Mouse (Mus musculus): ENCODE measurements around the gene Tnfrsf14.

Tnfrsf14 gene

DNA sequence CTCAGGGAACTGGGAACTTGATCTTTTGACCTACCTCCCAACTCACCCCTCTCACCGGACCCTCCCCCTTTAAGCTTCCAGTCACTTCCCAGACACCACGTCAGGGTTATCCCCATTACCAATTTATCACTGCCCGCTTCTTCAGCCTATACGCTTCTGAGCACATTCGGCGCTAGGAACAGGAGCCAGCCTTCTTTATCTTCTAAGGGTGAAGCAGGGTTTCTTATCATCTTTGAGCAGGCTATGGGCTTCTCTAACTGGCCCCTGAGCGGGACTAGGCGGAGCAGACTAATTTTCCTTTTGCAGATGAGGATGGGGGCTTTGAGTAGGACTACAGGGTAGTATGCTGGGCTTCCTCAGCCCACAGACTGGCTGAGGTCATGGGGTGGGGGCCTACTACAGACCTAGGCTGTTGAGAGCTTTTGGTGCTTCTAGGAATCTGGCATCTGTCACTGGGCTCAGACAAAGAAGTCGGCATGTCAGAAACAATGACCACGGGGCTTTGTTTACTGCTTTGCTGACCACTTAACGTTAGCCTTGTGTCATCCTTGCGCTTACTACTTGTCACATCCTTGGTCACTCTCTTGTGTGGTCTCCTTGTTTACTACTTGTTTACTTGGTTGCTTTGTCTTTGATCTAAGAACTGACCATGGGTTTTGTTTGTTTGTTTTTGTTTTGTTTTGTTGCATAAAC, at the start of gene Tnfrsf14:
TSS of gene Tnfrsf14 (minus strand) at position 169 of the 693 bp plus-strand sequence.
- DNase-seq (ENCODE audit: low spot score in 2 of 2): no peak

DNA sequence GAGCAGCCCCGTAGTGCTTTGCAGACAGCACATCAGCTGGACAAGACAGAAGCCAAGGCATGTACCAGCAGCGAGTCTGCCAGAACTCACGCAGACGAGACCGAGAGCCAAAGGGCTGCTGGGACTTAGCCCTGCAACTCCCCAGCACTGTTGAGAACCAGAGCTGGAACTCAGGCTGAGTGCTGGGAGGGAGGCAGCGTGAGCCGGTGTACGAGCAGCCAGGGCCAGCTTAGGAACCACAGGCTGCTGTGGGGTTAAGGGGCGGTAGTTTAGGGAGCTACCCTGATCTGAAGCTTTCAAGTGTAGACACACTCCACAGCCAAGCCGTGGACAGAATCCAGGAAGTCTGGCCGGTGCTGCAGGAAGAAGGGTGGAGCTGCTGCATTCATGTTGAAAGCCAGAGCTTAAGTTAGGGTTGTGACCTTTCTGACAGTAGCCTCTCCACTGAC, 45.8 kb upstream of the Tnfrsf14 start:
- DNase-seq (ENCODE audit: low spot score in 2 of 2): no peak

GRCm38 (mm10) chr4:154972546-154972945, 44.2 kb upstream of the Tnfrsf14 start:
- DNase-seq (ENCODE audit: low spot score in 2 of 2): no peak

DNA sequence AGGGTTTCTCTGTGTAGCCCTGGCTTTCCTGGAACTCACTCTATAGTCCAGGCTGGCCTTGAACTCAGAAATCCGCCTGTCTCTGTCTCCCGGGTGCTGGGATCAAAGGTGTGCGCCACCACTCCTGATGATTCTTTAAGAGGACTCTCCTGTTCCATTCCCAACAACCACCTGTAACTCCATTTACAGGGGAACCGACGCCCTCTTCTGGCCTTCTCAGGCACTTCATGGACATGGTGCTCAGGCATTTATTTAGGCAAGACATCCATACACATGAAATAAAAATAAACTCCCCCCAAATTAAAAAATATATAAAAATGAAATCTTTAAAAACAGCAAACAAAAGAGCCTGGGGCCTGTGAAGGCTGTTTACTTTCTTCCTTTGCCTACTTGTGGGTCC, 38.8 kb upstream of the Tnfrsf14 start:
- peak in 1 of 2 experiments; percentile 71 for DNase-seq (ENCODE audit: low spot score in 2 of 2)

DNA sequence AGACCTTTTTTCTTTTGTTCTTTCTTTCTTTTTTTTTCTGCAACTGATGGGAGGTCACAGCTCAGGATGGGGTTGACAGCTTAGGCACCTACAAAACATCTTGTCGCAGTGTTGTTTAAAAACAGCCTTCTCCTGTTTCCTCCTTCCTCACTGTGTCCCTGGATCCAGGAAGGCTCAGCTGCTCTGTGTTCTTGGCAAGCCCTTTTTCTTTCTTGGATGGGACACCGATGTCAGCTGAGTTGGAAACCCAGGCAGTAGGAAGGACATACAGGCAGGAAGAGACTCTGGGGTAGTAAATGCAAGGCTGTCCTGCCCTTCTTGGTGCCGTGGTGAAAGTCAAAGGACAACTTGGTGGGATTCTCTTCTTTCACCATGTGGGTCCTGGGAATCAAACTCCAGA, 37.5 kb upstream of the Tnfrsf14 start:
- no peak for DNase-seq (ENCODE audit: low spot score in 2 of 2)

GRCm38 (mm10) chr4:154964581-154965235, 36.3 kb upstream of the Tnfrsf14 start:
- no peak for DNase-seq (ENCODE audit: low spot score in 2 of 2)

DNA sequence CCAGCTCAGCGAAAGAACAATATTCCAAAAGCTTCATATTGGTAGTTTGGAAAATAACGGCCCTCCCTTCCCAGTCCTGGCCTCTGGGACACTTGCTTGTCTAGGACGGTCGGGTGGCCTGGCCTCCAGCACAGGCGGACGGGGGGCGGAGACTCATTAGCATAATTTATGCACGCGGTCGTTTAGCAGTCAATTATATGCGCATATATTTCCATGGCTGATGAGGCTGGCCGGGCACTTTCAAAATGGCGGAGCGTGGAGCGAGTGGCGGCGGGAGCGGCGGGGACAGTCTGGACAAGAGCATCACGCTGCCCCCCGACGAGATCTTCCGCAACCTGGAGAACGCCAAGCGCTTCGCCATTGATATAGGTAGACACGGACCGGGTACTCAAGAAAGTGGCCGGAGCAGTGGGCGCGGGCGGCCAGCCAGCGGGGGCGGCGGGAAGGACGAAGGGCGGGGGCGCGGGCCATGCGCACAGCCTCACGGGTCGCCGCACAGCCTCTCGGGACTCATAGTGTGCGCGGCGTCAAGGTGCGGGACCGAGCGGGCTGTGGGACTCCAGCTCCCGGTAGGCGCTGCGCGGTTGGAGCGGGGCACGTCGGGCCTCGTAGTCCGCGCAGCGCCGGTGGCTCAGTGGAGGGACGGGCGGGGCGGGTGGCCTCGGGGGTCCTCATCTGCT, 35.7 kb upstream of the Tnfrsf14 start, which contains the start of gene Pank4:
TSS of gene Pank4 (plus strand) at position 223 of the 680 bp plus-strand sequence.
- peak; percentile 71 to 87 for DNase-seq (ENCODE audit: low spot score in 2 of 2)

DNA sequence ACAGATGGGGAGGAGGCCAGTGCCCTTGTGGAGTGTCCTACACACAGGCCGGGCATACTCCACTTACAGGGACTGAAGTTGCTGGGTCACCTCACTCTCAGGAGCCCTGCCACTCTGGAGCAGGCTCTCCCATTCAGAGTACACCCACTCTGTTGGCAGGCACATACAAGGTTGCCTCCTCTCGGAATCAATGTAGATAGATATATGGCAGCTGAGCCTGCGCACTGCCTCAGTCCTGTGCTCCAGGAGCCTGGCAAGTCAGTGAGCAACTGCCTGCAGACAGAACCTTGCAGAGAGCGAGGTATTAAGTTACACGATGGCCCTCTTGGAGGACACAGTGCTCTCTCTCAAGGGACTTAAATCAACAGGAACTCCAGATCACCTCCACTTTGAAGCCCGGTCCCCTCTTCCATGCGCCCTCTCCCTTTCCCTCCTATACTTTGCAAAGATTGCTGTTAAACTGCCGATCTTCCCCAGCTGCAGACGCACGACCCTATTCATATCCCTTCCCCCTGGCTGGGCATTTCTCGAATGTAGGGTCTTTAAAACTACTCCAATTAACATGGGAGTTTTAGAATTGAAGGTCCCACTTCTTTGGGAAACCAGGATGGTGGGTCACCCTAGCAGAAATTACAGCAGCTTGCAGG, 35.0 kb upstream of the Tnfrsf14 start:
- DNase-seq (ENCODE audit: low spot score in 2 of 2): no peak

- DNase-seq (ENCODE audit: low spot score in 2 of 2): no peak
These were observed 34.3 kb upstream of the Tnfrsf14 start for GRCm38 (mm10) chr4:154962683-154963082.

GRCm38 (mm10) chr4:154961911-154962310, 33.5 kb upstream of the Tnfrsf14 start:
- DNase-seq (ENCODE audit: low spot score in 2 of 2): no peak

DNA sequence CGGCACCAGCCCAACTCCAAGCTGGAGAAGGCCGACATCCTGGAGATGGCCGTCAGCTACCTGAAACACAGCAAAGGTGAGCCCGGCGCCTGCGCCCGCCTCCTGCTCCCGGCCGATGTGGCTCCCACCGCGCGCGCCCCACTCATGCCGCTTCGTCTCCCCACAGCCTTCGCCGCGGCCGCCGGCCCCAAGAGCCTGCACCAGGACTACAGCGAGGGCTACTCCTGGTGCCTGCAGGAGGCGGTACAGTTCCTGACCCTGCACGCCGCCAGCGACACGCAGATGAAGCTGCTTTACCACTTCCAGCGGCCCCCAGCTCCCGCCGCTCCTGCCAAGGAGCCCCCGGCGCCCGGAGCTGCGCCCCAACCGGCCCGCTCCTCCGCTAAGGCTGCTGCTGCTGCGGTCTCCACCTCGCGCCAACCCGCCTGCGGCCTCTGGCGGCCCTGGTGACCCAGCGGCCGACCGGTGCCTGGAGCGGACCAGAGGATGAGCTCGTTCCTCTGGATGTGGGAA, 32.9 kb upstream of the Tnfrsf14 start:
- DNase-seq (ENCODE audit: low spot score in 2 of 2): peak in 1 of 2 experiments; percentile 42

- peak in 1 of 2 experiments; percentile 72 for DNase-seq (ENCODE audit: low spot score in 2 of 2)
These were observed 32.4 kb upstream of the Tnfrsf14 start, which contains the start of gene Hes5 for GRCm38 (mm10) chr4:154960690-154961225. Gene Hes5 (plus strand): TSS chr4:154960923.

- DNase-seq (ENCODE audit: low spot score in 2 of 2): no peak
These were observed 31.8 kb upstream of the Tnfrsf14 start for GRCm38 (mm10) chr4:154960021-154960689.

- no peak for DNase-seq (ENCODE audit: low spot score in 2 of 2)
These were observed 30.3 kb upstream of the Tnfrsf14 start for GRCm38 (mm10) chr4:154958621-154959020.

GRCm38 (mm10) chr4:154958171-154958570, 29.8 kb upstream of the Tnfrsf14 start:
- DNase-seq (ENCODE audit: low spot score in 2 of 2): peak in 1 of 2 experiments; percentile 79

DNA sequence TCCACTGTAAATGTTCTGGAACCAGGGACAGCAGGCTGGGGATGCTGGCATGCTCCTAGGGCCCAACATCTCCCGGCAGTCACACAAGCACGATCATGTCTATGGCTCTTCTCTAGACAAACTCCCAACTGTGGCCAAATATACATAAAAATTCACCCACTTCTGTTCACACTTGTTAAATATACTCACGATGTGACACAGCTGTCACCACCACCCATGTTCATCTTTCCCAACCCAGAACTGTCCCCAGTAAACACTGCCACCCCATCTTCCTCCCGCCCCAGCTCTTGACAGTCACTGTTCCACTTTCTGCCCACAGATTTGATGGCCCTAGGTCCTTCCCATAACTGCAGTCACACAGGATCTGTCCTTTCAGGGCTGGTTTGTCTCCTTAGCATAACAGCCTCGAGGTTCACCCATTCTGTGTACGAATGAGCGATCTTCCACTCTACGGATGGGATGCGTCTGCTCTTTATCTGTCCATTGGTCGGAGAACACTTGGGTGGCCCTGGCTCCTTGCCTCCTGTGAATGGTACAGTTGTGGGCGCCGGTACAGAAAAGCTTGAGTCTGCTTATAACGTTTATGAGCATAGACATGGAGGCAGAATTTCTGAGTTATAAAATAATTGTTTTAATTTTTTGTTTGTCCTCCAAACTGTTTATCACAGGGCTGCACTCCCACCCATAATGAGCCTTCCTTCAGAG, 29.1 kb upstream of the Tnfrsf14 start:
- DNase-seq (ENCODE audit: low spot score in 2 of 2): no peak

DNA sequence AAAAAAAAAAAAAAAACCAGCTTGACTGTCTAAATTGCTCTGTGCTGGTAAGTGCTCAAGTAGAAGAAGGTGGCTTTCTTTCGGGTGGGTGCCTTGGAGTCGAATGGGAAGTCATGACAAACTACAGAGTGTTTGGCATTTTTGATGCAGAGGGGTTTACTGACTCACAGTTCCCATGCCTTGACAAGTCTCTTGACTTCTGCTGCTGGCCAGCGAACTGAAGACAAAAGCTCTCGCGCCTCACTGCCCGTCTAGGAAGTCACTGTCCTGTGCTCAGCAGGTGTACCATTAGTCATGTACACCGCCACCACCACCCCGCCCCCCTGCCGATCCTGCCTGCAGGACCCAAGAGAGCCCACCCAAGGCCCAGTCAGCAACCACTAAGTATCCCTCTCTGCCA, 28.2 kb upstream of the Tnfrsf14 start:
- no peak for DNase-seq (ENCODE audit: low spot score in 2 of 2)

- DNase-seq (ENCODE audit: low spot score in 2 of 2): peak in 1 of 2 experiments; percentile 71
These were observed 24.3 kb upstream of the Tnfrsf14 start for GRCm38 (mm10) chr4:154952461-154953241.

- DNase-seq (ENCODE audit: low spot score in 2 of 2): no peak
These were observed 21.2 kb upstream of the Tnfrsf14 start for GRCm38 (mm10) chr4:154949589-154949982.
